Mouse (Mus musculus) hindbrain, embryonic 11.5 days (tissue): ENCODE measurements at regions not wholly inside any gene's neighbourhood (a gene's known extent, or its start where the extent isn't known, plus 50 kb on each side); places are given as distances from the start of the nearest gene placed in this dataset.

Experiments
- ATAC-seq: fragments of 200-750 bp; cut with Nextera tagmentation; 2 replicates; pipeline ENCODE4 v1.8.0; 2017; ENCODE audit warnings: mild to moderate bottlenecking, moderate TSS enrichment, moderate library complexity; ENCODE audit not compliant: low FRiP score
- DNase-seq: peaks from one replicate; pipeline ENCODE4 v3.0.0-alpha.2; 2015; ENCODE audit warnings: low spot score
- H3K27ac ChIP-seq: fragments of 300-500 bp; sonication (generic); 2 replicates; pipeline ENCODE4 v1.5.1; 2014; ENCODE audit warnings: mild to moderate bottlenecking, low read depth, low read length
- H3K27me3 ChIP-seq: fragments of 300-500 bp; sonication (generic); 2 replicates; pipeline ENCODE4 v1.6.1; 2014; ENCODE audit warnings: mild to moderate bottlenecking, low read length, moderate library complexity, mixed read lengths; ENCODE audit not compliant: control insufficient read depth, insufficient read depth
- H3K36me3 ChIP-seq: fragments of 300-500 bp; sonication (generic); 2 replicates; pipeline ENCODE4 v1.6.1; 2014; ENCODE audit warnings: mild to moderate bottlenecking, low read length, moderate library complexity, mixed read lengths; ENCODE audit not compliant: control insufficient read depth, insufficient read depth
- H3K4me1 ChIP-seq: fragments of 300-500 bp; sonication (generic); replicated peaks from 2 replicates; pipeline ENCODE4 v1.6.1; 2014; ENCODE audit warnings: low read length, mixed read lengths; ENCODE audit not compliant: control insufficient read depth, insufficient read depth
- H3K4me2 ChIP-seq: fragments of 300-500 bp; sonication (generic); replicated peaks from 2 replicates; pipeline ENCODE4 v1.6.1; 2014; ENCODE audit warnings: mild to moderate bottlenecking, low read depth, low read length
- H3K4me3 ChIP-seq: fragments of 300-500 bp; sonication (generic); 2 replicates; pipeline ENCODE4 v1.5.1; 2014; ENCODE audit warnings: low read depth, low read length
- H3K9ac ChIP-seq: fragments of 300-500 bp; sonication (generic); 2 replicates; pipeline ENCODE4 v1.6.1; 2014; ENCODE audit warnings: low read depth, low read length
- H3K9me3 ChIP-seq: fragments of 300-500 bp; sonication (generic); 2 replicates; pipeline ENCODE4 v1.6.1; 2016; ENCODE audit warnings: low read length; ENCODE audit not compliant: control insufficient read depth
- WGBS: fragments of 180-500 bp; shearing (Covaris S2); extraction: QIAGEN DNeasy Blood & Tissue Kit; methylation state at CpG from one replicate; pipeline ENCODE4 v1.1.7; 2014; 5-methylcytosine and 5-hydroxymethylcytosine counted together

GRCm38 (mm10) chr8:107851236-107852043 lies 91.0 kb upstream of the Zfhx3 start:
- no peak overlapping the region for H3K4me3 ChIP-seq
- H3K27me3 ChIP-seq: no peaks in the 10 kb centered on the region
- no peaks in the 10 kb centered on the region for H3K4me1 ChIP-seq
- ATAC-seq (no peak), DNase-seq (no peak)
- H3K9me3 ChIP-seq: no peaks in the 10 kb centered on the region
- no peak overlapping the region for H3K27ac ChIP-seq
- H3K36me3 ChIP-seq: no peaks in the 10 kb centered on the region
- no peak overlapping the region for H3K9ac ChIP-seq
- H3K4me2 ChIP-seq: no peak overlapping the region
- 75% methylated on average over 17 of the region's 17 CpGs for WGBS

- Histone ChIP-seq H3K9ac (no peak overlapping the region), H3K4me1 (no peaks in the 10 kb centered on the region), H3K27me3 (no peaks in the 10 kb centered on the region), H3K4me3 (no peak overlapping the region), H3K4me2 (no peak overlapping the region), H3K36me3 (no peaks in the 10 kb centered on the region), H3K9me3 (no peaks in the 10 kb centered on the region), H3K27ac (no peak overlapping the region)
- DNase-seq (no peak), ATAC-seq (no peak)
- 92% methylated on average over 4 of the region's 4 CpGs for WGBS
Observed at GRCm38 (mm10) chr8:107859770-107860169, 82.7 kb upstream of the Zfhx3 start.

DNA sequence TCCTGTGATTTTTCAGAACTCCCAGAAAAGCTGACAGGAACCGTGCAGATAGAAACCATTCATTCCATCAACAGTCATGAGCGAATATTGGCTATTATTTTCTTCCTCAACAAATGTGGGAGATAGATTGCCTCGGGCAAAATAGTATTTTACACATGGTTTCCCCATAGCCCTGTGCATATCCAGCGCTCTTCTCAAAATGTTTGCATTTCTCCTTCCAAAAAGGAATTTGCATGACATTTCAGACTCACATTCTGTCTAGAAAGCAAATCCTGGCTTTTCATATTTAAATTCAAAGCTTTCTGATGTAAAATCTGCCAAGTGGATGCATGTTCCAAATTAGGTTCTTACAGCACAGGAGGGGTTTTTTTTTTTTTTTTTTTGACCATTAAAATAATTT lies 82.2 kb upstream of the Zfhx3 start:
- no peaks in the 10 kb centered on the region for H3K4me1 ChIP-seq
- H3K4me3 ChIP-seq: no peak overlapping the region
- 77% methylated on average over 4 of the region's 4 CpGs for WGBS
- no peaks in the 10 kb centered on the region for H3K27me3 ChIP-seq
- no peaks in the 10 kb centered on the region for H3K9me3 ChIP-seq
- H3K4me2 ChIP-seq: no peak overlapping the region
- ATAC-seq: no peak
- H3K27ac ChIP-seq: no peak overlapping the region
- DNase-seq: no peak
- H3K9ac ChIP-seq: no peak overlapping the region
- H3K36me3 ChIP-seq: no peaks in the 10 kb centered on the region

DNA sequence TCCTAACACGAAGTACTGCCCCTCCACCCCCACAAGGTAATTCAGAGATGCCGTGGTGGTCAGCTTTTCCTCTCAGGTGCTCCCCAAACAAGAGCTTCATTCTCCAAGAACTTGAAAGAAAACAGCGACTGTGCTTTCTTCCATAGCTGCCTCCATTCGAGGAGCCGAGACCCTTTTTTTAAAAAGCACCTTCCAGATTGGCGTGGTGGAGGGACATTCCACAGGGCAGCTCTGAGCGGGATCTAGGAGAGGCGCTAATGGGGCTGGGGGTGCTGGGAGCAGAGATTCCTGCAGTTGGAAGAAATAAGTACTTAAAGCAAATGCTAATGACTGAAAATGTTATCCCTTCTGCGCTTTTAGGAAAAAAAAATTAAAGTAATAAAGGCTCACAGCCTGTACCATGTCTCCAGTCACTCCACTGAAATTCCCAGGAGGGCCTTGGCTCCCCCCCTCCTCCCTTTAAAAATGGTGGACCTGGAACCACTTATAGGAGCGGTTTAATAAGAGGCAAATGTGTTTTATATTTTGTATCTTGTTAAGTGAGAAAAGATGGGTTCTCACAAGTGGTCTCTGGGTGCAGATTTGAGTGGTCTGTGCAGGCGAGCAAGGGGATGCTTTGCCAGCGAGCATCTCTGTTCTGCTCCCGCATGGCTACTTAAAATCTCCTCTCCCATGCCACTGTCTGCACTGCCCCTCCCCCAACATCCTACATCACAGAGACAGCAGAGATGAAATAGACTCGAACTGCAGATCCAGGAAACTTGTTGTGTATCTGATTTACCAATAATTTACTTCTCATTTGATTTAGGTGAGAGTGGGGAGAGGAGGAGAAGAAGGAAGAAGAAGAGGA lies 77.4 kb upstream of the Zfhx3 start:
- H3K4me1 ChIP-seq: no peaks in the 10 kb centered on the region
- no peak for ATAC-seq

GRCm38 (mm10) chr8:107865744-107866143 lies 76.7 kb upstream of the Zfhx3 start:
- 75% methylated on average over 4 of the region's 4 CpGs for WGBS
- Histone ChIP-seq H3K4me2 (no peak overlapping the region), H3K4me1 (no peaks in the 10 kb centered on the region), H3K9me3 (no peaks in the 10 kb centered on the region), H3K27me3 (no peaks in the 10 kb centered on the region), H3K36me3 (no peaks in the 10 kb centered on the region), H3K27ac (no peak overlapping the region), H3K4me3 (no peak overlapping the region), H3K9ac (no peak overlapping the region)
- DNase-seq (no peak), ATAC-seq (no peak)

More for the DNA sequence above, 77.4 kb upstream of the Zfhx3 start:
- peak; percentile 31 for DNase-seq
- H3K27me3 ChIP-seq: no peaks in the 10 kb centered on the region
- no peak overlapping the region for H3K9ac ChIP-seq
- 67% methylated on average over 14 of the region's 14 CpGs for WGBS
- H3K4me3 ChIP-seq: no peak overlapping the region
- no peak overlapping the region for H3K4me2 ChIP-seq
- no peaks in the 10 kb centered on the region for H3K9me3 ChIP-seq
- H3K27ac ChIP-seq: no peak overlapping the region
- H3K36me3 ChIP-seq: no peaks in the 10 kb centered on the region

DNA sequence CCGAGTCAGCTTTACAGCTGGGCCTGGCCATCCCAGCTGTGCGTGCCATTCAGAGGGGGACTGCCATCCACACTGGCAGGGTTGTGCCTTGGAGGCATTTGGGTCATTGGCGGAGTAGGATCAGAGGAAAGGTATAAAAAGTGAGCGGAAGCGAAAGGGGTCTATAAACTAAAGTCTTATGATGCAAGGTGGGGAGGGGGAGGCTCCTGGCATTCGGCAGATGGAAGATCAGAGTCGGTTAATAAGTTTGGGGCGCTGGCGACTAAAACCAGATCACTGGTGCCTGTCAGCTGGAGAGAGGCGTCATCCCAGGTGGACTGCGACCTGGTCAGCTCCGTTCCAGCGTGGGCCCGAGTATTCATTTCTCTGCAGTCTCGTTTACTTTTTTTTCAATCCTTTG lies 70.7 kb upstream of the Zfhx3 start:
- Histone ChIP-seq H3K9ac (no peak overlapping the region), H3K4me2 (peak overlapping the region; percentile 19; the same call in 1 of the 2 replicates), H3K4me3 (no peak overlapping the region), H3K9me3 (0 out of 2 replicates have a peak, but pooled peaks cover 3% of the 10 kb centered on the region), H3K4me1 (no peaks in the 10 kb centered on the region), H3K27ac (no peak overlapping the region), H3K36me3 (no peaks in the 10 kb centered on the region), H3K27me3 (no peaks in the 10 kb centered on the region)
- ATAC-seq: no peak
- no peak for DNase-seq
- WGBS: 49% methylated on average over 15 of the region's 15 CpGs

GRCm38 (mm10) chr8:107872121-107872520 lies 70.3 kb upstream of the Zfhx3 start:
- Histone ChIP-seq H3K4me2 (peak overlapping the region; percentile 19; the same call in 1 of the 2 replicates), H3K9ac (0 out of 2 replicates have a peak overlapping the region, but pooled peaks have one; percentile 15), H3K4me1 (no peaks in the 10 kb centered on the region), H3K27me3 (no peaks in the 10 kb centered on the region), H3K4me3 (no peak overlapping the region), H3K27ac (no peak overlapping the region), H3K36me3 (no peaks in the 10 kb centered on the region), H3K9me3 (0 out of 2 replicates have a peak, but pooled peaks cover 3% of the 10 kb centered on the region)
- DNase-seq: no peak
- no peak for ATAC-seq
- WGBS: 49% methylated on average over 11 of the region's 11 CpGs

DNA sequence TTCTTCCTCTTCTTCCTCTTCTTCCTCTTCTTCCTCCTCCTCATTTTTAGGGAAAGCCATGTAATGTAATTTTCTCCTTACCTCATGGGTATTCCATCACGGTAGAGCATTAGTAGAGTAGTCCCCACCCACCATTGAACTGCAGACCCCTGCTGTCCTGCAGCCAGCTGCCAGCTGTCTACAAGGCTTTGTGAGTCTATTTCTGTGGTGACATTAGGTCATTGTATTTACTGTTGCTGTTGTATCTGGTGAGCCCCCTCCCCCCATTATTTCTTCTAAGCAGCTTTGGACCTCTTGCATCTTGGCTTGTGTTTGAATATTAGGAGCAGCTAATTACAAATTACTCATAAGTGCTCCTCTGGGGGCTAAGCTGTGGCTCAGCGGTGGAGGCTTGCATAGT lies 66.0 kb upstream of the Zfhx3 start:
- Histone ChIP-seq H3K27me3 (no peaks in the 10 kb centered on the region), H3K9me3 (0 out of 2 replicates have a peak, but pooled peaks cover 3% of the 10 kb centered on the region), H3K27ac (no peak overlapping the region), H3K36me3 (no peaks in the 10 kb centered on the region), H3K4me1 (no peaks in the 10 kb centered on the region), H3K9ac (no peak overlapping the region), H3K4me2 (no peak overlapping the region), H3K4me3 (no peak overlapping the region)
- WGBS: 39% methylated on average over 2 of the region's 2 CpGs
- ATAC-seq (no peak), DNase-seq (peak; percentile 26)
